Mouse (Mus musculus): Measurements from ENCODE around the gene Serpinb1b. TPM values are rescaled to one million over a fixed set of nuclear protein-coding genes. Genes with fewer than 3 reads are reported as not detected.

The Serpinb1b gene
- polyA plus RNA-seq, 1 experiment from 2014 or later, result 0.11 TPM

GRCm38 (mm10) chr13:33095575-33095974 is 17.2 kb downstream of the Serpinb1b start:
- Histone ChIP-seq H3K9me3 (no peaks in the 10 kb centered on the region), H3K4me2 (no peak overlapping the region), H3K9ac (replicated peaks) (no peak overlapping the region), H3K27ac (no peak overlapping the region), H3K36me3 (no peaks in the 10 kb centered on the region), H3K27me3 (no peaks in the 10 kb centered on the region), H3K4me3 (replicated peaks) (no peak overlapping the region), H3K4me1 (replicated peaks) (no peaks in the 10 kb centered on the region)
- 78% methylated on average over 1 of the region's 1 CpGs for WGBS
- no peak for ATAC-seq (ENCODE audit: insufficient number of reproducible peaks, insufficient read depth, low FRiP score, low TSS enrichment, low read depth)

GRCm38 (mm10) chr13:33105626-33106025 is 27.3 kb downstream of the Serpinb1b start:
- Histone ChIP-seq H3K27ac (no peak overlapping the region), H3K9me3 (no peaks in the 10 kb centered on the region), H3K4me3 (replicated peaks) (no peak overlapping the region), H3K4me1 (replicated peaks) (no peaks in the 10 kb centered on the region), H3K36me3 (no peaks in the 10 kb centered on the region), H3K9ac (replicated peaks) (no peak overlapping the region), H3K27me3 (no peaks in the 10 kb centered on the region), H3K4me2 (no peak overlapping the region)
- no peak for ATAC-seq (ENCODE audit: insufficient number of reproducible peaks, insufficient read depth, low FRiP score, low TSS enrichment, low read depth)

GRCm38 (mm10) chr13:33113054-33113453 is 34.7 kb downstream of the Serpinb1b start:
- Histone ChIP-seq H3K9me3 (no peaks in the 10 kb centered on the region), H3K4me2 (no peak overlapping the region), H3K27me3 (no peaks in the 10 kb centered on the region), H3K27ac (no peak overlapping the region), H3K4me3 (replicated peaks) (no peak overlapping the region), H3K9ac (replicated peaks) (no peak overlapping the region), H3K4me1 (replicated peaks) (no peaks in the 10 kb centered on the region), H3K36me3 (no peaks in the 10 kb centered on the region)
- no peak for ATAC-seq (ENCODE audit: insufficient number of reproducible peaks, insufficient read depth, low FRiP score, low TSS enrichment, low read depth)
- WGBS, result 69% methylated on average over 3 of the region's 3 CpGs

GRCm38 (mm10) chr13:33137717-33138116 is 59.3 kb downstream of the Serpinb1b start:
- WGBS, result 91% methylated on average over 2 of the region's 2 CpGs
- no peak for ATAC-seq (ENCODE audit: insufficient number of reproducible peaks, insufficient read depth, low FRiP score, low TSS enrichment, low read depth)
- Histone ChIP-seq H3K9ac (replicated peaks) (no peak overlapping the region), H3K4me1 (replicated peaks) (no peaks in the 10 kb centered on the region), H3K27ac (no peak overlapping the region), H3K27me3 (no peaks in the 10 kb centered on the region), H3K9me3 (no peaks in the 10 kb centered on the region), H3K36me3 (no peaks in the 10 kb centered on the region), H3K4me2 (no peak overlapping the region), H3K4me3 (replicated peaks) (no peak overlapping the region)

- H3K4me3 ChIP-seq (replicated peaks), result no peak overlapping the region
- H3K36me3 ChIP-seq, result no peaks in the 10 kb centered on the region
- no peaks in the 10 kb centered on the region for H3K27me3 ChIP-seq
- WGBS, result 90% methylated on average over 3 of the region's 3 CpGs
- H3K4me2 ChIP-seq, result no peak overlapping the region
- no peaks in the 10 kb centered on the region for H3K4me1 ChIP-seq (replicated peaks)
- ATAC-seq (ENCODE audit: insufficient number of reproducible peaks, insufficient read depth, low FRiP score, low TSS enrichment, low read depth), result no peak
- no peak overlapping the region for H3K9ac ChIP-seq (replicated peaks)
- H3K27ac ChIP-seq, result no peak overlapping the region
- 0 out of 2 replicates have a peak, but pooled peaks cover 1% of the 10 kb centered on the region for H3K9me3 ChIP-seq
These were observed 63.1 kb downstream of the Serpinb1b start for GRCm38 (mm10) chr13:33141435-33141834.

Other genes starting within 250 kb of the Serpinb1b start
- 1.5 and 1.9 TPM in 2 replicates for gene Serpinb1a, start 227.4 kb upstream of the Serpinb1b start, polyA plus RNA-seq (2016; fragmentation: Nextera tagmentation; extraction: Ambion mirVana)
- gene Serpinb1c, start 180.4 kb upstream of the Serpinb1b start, polyA plus RNA-seq (2016; fragmentation: Nextera tagmentation; extraction: Ambion mirVana), result not detected in 2 replicates
- 0.43 and 1.0 TPM in 2 replicates for gene Serpinb6b, start 113.4 kb upstream of the Serpinb1b start, polyA plus RNA-seq (2016; fragmentation: Nextera tagmentation; extraction: Ambion mirVana)
- gene Serpinb9, start 75.3 kb upstream of the Serpinb1b start, polyA plus RNA-seq (2016; fragmentation: Nextera tagmentation; extraction: Ambion mirVana), result 1.6 and 1.7 TPM in 2 replicates
- gene Serpinb9b, start 51.2 kb upstream of the Serpinb1b start, polyA plus RNA-seq (2016; fragmentation: Nextera tagmentation; extraction: Ambion mirVana), result not detected in 2 replicates
- not detected in 2 replicates for gene Serpinb9c, start 81.2 kb downstream of the Serpinb1b start, polyA plus RNA-seq (2016; fragmentation: Nextera tagmentation; extraction: Ambion mirVana)
- gene Serpinb9d, start 114.4 kb downstream of the Serpinb1b start, polyA plus RNA-seq (2016; fragmentation: Nextera tagmentation; extraction: Ambion mirVana), result not detected in 2 replicates
- gene Serpinb9e, start 171.0 kb downstream of the Serpinb1b start, polyA plus RNA-seq (2016; fragmentation: Nextera tagmentation; extraction: Ambion mirVana), result not detected in 2 replicates
- not detected in 2 replicates for gene Serpinb9f, start 245.5 kb downstream of the Serpinb1b start, polyA plus RNA-seq (2016; fragmentation: Nextera tagmentation; extraction: Ambion mirVana)